Mouse (Mus musculus) right cerebral cortex, adult 18-20 months (tissue): ENCODE measurements around the gene Dhrs7b.
"Not testable (repeated sequence)": the region's sequence is repeated elsewhere in the genome, so short reads cannot be mapped to it uniquely, and the experiment has no call there.

Experiments
- DNase-seq: peaks from one replicate; pipeline ENCODE4 v3.0.0; 2022; ENCODE audit warnings: mixed read lengths

Dhrs7b gene

DNA sequence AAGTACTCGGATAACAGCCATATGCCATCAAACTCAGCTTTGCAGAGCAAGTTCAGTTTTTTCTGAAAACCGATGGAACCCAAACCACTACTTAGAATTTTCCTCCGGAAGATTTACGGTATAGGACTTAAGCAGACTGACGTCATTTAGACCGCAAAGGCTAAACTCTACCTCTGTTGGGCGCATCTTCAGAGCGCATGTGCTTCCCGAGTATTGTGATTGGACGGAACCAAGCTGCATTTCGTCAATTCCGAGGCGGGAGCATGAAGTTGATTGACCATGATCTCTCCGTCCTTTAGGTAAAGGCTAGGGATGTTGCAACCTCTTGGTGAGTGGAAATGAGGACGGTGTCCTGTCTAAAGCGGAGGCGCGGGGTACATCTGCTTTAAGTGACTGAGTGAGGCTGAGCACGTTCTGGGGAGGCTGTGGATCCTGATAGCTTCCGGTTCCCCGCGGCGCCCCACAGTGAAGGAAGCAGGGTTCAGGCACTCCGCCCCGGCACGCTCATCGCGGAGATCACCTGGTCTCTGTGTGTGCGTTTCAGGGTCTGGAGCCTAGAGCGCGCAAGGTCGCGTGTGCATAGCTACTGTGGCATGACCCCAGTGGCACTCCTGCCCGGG is at the start of gene Dhrs7b:
TSS of gene Dhrs7b (plus strand) at position 199 of the 620 bp plus-strand sequence.
- DNase-seq, result peak; percentile 95

DNA sequence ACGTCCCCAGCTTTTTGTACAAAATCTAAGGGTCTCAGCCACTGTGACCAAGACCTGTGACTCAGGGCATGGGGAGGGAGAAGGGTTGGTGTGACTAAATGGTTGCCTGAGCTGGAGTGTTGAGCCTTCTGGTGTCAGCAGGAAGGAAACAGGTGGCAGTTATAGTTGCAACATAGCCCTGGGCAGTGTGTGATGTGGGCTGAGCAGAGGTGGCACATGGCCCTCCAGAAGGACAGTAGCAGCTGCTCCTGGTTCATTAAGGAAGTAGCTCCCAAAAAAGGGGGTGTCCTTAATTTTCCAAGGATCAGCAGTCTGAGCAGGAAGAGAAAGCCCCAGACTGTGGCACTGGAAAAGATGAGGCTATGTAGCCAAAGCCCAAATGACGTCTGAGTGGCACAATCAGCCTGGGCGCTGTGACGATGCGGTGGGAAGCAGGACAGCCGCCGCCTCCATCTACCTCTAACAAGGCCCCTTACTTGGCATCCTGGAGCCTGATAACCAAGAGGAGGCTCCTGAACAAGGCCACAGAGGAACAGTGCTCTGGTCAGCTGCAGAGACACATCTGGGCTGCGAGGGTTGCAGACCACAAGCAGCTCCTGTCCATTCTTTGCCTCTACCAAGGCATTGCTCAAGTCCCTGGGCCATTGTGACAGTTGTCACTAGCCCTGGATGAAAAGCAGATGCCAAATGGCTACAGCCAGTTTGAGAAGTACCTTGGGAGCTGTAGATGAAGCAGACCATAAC is 46.1 kb upstream of the Dhrs7b start:
- no peak for DNase-seq

DNA sequence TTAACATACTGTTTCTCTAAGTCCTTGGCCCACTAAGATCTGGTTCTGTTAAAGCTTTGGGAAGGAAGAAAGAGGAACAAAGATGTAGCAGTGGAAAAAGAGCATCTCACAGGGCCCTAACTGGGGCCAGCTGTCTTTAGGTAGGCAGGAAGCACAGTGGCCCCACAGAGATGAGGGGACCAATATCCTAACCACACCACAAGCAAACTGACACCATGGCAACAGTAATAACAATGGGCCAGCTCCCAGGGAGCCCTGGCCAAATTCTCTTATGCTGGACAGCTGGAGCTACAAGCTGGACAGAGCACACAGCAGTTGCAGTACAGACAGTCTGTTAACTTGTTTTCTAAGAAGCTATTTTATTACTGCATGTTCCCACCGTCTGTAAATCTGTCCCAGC is 42.8 kb upstream of the Dhrs7b start:
- no peak for DNase-seq

DNA sequence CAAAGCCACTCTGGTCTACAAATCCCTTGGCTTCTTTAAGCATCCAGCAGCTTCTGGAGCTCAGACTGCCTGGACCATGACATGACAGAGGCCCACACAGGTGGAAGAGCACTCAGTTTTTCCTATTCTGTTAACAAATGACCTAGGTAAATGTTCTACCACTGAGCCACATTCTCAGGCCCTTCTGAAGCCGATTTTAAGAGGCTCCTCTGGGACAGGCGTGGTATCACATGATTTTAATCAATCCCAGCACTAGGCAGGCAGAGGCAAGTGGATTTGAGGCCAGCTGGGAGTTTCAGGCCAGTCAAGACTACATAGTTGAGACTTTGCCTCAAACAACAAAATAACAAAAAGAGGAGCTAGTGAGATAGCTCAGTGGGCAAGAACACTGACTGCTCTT is 40.0 kb upstream of the Dhrs7b start:
- DNase-seq, result no peak

DNA sequence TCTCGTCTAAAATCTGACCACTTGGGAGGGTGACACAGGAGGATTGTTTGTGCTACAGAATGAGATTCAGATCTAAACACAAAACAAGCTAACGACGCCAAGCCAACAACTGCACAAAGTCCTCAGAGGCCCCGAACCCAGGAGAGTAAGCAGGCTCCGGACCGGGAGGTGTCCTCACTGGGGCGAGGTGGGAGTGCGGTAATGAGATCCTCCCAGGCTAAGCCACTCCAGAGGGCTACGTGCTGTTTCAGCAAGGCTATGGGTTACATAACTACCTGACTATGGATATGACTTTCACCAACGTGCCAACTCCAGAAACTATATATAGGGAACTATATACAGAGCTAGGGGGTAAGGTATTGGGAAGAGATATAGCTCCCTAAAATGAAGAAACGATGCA is 34.1 kb upstream of the Dhrs7b start:
- DNase-seq, result no peak

DNA sequence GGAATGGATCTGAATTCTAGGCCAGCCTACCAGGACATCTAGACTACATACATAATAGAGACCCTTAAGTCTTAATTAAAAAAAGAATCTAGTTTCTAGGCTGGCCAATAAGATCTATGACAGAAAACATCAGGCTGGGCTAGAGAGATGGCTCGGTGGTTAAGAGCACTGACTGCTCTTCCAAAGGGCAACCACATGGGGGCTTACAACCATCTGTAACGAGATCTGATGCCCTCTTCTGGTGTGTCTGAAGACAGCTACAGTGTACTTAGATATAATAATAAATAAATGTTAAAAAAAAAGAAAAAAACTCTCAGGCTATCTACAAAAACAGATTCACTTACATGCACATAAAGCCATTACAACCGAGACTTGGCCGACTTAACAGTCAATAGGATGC is 30.5 kb upstream of the Dhrs7b start:
- DNase-seq, result no peak

DNA sequence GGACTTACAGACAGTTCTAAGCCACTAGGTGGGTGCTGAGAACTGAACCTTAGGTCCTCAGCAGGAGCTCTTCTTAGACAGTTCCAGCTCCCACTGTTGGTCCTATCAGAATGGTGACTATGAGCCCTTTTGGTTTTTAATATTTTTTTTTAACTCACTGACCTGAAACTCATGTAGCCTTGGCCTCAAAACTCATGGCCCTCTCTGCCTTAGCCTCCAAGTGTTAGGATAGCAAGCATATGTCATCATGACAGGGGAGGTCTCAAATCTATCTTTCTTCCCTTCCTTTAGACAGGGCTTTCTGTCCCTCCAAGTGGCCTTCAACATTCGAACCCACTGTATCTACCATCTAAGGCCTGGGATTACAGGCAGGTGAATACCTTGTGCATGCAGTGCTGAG is 29.5 kb upstream of the Dhrs7b start:
- DNase-seq, result no peak

DNA sequence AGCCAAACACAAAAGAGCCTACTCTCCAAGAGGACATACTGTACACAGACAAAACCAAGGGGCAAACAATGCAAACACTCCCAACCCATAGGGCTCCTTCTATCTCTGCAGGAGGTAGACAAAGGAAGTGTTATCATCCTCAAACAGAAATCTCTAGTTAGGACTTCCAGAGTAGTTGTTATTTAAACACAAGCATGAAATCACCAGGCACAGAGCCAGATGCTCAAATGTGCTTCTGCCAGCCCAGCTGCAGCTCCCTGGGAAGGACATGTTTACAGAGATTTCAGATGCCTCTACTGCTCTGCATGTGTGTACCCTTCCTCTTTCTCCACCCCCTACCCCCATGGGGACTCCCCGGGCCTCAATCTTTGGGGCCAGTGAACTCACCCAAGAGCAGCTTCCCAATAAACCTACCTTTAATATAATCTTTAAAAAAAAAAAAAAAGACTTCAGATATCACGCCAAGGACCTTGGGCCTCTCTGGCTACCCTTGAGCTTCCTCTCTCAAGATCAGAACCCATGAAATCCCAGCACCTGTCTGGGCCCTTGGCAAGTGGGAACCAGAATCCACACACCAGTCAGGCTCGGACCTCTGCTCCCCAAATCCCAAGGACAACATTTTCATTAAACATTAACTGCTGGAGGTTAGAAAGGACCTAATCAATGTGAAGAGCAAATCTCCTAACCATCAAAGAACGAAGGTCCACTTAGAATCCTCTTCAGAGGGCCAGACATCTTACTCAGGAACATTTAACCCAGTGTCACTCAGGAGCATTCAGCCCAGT is 22.0 kb upstream of the Dhrs7b start:
- DNase-seq, result peak; percentile 56

DNA sequence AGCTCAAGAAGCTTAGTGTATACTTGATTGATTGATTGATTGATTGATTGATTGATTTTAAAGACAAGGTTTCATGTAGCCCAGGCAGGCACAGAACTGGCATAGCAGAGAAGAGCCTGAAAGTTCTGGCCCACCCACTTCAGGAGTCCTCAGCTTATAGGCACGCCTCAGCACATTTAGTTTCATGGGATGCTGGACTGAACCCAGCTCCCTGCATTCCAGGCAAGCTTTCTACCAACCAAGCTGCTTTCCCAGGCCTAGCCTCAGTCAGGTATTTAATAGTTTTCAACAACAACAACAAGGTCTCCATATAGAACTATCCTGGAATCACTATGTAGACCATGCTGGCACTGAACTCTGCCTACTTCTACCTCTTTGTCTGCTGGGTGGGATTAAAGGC is 20.9 kb upstream of the Dhrs7b start:
- DNase-seq, result no peak

DNA sequence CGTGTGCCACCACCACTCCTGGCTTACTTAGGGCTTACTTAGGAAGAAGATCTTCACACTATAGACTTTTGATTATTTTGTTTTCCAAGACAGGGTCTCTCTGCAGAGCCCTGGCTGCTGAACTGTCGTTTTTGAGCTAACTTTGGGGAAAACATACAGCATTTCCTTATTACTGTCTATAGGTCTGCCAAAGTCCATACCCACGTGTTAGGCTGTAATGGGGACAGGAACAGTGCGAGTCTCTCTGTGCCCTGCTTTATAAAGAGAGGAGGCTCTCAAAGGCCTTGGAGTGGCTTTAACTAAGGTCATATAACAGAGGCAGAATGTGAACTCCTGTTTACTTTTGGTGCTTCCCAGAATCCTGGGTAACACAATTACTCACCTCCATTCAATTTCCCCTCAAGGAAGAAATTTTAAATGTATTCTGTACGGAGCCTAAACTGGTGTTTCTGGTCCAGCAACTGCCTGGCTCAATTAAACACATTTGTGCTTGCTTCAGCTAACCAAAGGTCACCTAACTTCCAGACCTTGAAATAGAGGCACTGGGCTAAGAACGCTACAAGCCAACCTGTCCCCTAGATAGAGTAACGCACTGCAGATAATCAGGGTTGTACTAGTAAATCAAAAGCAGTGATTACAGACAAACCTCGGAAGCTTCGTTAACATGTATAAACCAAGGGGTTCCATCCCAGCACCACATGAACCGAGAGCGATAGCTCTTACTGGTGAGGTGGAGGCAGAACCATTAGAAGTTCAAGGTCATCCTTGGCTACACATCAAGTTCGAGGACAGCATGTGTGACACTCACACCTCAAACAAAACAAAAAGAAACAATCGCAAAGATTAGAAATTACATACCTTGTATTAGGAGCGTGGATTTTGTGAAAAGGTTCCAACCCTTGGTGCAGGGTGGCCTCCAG is 20.1 kb upstream of the Dhrs7b start:
- no peak for DNase-seq

DNA sequence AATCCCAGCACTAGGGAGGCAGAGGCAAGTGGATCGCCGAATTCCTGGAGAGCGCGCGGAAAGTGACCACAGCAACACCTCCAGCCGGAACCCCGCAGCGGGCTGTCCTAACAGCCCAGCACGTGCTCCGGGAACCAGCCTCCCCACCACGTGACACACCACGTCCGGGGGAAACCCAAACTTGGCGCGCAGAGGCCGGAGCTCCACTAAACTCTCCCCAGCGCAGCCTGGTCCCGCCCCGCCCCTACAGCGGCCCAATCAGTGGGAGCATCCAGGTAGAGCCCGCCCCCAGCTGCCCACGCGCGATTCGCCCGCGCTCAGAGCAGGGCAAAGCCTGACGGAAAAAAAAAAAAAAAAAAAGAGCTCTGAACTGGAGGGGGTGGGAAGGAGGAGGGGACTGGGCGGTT is 19.4 kb upstream of the Dhrs7b start:
- DNase-seq, result peak; percentile 93

DNA sequence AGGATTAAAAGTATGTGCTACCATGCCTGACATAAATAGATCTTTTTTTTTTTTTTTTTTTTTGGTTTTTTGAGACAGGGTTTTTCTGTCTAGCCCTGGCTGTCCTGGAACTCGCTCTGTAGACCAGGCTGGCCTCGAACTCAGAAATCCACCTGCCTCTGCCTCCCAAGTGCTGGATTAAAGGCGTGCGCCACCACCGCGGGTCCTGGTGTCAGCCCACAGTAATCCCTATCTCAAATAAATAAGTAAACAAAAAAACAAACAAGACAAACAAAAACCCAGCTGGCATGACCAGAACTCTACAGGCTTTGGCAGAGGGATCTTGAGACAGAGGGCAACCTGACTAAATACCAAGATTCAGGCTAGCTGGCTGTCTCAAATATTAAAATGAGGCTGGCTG is 18.8 kb upstream of the Dhrs7b start, which contains the start of gene Shmt1:
TSS of gene Shmt1 (minus strand) at position 101 of the 400 bp plus-strand sequence.
- DNase-seq, result not testable (repeated sequence)

DNA sequence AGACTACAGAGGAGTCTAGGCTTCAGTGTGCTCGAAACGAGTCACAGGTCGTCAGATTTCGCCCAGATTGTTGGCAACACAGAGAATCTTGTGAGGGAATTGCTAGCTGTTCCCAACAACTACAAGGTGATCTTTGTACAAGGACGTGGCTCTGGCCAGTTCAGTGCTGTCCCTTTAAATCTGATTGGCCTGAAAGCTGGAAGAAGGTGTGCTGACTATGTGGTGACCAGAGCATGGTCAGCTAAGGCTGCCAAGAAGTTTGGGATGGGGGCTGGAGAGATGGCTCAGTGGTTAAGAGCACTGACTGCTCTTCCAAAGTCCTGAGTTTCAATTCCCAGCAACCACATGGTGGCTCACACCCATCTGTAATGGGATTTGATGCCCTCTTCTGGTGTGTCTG is 14.0 kb upstream of the Dhrs7b start:
- DNase-seq, result no peak

DNA sequence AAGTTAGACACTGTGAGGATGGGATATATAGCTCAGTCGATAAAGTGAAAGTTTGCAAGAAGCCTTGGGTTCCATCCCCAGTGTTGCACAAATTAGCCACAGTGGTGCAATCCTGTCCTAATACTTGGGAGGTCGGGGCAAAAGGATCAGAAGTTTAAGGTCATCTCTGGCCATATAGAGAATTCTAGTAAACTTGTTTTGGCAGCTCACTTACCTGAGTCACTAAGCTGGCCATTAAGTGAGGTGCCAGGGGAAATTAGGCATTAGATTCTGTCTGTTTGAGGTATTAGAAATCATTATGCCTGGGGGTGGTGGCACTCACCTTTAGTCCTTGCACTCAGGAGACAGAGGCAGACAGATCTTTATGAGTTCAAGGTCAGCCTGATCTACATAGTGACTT is 6.7 kb upstream of the Dhrs7b start:
- DNase-seq, result no peak

DNA sequence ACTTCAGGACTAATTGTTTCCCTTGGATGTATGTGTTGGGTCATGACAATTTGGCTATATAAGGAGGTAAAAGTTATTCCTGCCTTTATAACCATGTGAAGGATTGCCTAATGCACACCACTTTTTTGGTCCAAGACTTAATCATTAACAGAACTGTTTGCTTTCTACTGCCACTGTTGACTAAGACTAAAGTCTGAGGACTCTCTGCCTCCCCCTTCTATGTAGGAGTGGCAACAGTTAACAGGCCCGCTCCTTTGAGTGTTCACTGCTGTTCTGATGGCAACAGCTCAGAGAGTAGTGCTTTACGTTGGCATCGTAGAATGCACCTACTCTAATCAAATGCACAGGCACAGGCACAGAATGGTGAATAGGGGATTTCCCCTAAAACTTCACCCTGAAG is 5.2 kb upstream of the Dhrs7b start:
- no peak for DNase-seq

DNA sequence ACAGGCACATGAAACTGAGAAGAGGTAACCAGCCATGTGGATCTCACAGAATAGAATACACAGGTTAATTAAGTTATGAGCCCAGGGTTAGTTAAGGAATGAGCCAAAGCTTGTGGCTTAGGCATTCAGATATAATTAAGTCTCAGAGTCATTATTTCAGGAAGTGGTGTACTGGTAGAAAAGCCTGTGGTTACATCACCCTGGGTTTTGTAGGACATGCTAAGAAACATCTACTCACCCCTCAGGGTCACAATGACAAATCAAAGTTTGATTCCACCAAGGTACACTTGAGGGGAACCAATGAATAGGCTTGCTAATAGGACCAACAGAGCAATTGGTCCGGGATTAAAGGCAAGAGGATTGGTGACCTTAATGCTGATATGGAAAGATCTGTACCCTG is 3.7 kb upstream of the Dhrs7b start:
- DNase-seq, result no peak

DNA sequence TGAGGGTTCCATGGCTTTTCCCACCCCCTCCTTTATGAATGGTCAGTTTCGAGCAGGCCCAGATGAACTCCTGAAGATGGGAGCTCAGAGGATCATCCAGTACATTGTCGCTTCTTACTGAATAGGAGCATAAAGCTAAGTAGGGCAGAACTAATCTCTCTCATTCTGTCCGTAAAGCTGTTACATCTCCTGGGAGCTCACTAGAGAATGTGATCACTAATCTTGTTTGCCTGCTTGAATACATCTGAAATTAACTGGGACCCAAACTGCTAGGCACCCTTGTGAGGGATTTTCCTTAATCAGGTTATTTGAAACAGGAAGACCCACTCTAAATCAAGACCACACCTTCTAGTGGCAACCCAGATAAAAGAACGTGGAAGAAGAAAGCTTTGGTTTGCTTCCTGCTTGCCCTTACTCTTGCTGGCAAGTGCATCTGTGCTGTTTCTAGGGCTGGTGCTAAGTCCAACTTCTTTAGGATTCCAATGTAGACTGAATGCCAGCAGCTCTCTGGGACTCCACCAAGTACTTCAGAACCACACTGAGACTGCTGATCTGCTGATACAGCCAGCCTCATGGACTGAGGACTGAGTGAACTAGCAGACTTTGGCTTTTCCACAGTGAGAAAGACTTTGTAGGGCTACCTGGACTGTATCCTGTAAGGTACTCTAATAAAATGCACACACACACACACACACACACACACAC is 3.0 kb upstream of the Dhrs7b start:
- no peak for DNase-seq

DNA sequence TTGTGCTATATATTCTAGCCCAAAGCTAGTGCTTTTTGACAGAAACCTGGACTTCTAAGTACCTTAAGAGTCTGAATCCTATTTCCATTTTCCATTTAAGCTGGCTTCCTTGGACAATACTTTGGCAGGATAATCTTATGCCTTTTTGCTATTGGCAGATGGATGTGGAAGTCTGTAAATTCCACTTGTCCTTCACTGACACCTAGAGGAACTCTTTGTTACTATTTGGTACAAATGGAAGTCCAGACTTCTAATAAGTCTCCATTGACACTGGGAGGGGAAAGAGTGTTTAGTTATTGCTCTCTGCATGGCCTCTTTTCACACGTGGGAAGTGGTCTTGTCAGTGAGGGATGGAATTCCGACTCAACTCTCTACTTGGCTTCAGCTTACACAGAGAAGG is 1.5 kb upstream of the Dhrs7b start:
- DNase-seq, result no peak

DNA sequence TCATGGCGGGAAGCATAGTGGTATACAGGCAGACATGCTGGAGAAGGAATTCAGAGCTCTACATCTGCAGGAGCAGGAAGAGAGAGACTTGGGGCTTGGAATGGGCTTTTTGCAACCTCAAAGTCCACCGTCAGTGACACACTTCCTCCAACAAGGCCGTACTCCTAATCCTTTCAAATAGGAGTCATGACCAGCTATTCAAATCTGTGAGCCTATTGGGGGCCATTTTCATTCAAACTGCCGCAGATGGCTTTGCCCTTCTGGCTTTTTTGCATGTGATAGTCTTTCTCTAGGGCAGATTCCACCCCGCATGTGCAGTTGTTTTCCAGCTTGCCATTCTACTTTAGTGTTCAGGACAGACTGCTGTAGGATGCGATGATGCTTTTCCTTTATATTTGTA is 6.5 kb downstream of the Dhrs7b start:
- no peak for DNase-seq

DNA sequence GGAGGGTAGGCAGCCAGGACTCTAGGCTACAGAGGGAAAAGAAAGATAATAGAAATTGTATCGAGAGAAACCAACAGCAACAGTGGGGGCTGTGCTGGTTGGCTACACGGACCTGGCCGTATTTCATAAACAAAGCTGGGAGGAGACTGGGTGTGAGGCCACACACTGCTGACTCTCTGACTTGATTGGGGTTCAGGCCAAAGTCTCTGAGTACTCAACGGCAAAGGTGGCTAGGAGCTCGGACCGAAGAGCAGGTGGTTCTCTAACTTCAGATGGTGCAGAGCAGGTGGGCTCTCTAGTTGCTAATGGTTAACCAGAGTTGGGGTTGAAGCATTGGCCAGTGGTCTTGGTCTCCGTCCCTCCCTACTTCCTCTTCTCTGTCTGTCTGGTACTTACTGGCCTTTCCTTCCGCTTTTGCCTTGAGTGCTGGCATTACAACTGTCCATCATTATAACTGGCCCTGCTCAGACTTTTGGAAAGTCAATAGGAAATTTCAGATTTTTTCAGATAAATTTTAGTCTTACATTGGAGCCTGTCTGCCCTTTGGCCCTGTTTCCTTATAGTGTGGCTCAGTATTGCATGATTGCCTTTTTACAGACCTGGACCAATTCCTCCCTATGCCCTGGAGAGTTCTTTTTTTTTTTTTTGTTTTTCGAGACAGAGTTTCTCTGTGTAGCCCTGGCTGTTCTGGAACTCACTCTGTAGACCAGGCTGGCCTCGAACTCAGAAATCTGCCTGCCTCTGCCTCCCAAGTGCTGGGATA is 7.4 kb downstream of the Dhrs7b start:
- DNase-seq, result no peak

DNA sequence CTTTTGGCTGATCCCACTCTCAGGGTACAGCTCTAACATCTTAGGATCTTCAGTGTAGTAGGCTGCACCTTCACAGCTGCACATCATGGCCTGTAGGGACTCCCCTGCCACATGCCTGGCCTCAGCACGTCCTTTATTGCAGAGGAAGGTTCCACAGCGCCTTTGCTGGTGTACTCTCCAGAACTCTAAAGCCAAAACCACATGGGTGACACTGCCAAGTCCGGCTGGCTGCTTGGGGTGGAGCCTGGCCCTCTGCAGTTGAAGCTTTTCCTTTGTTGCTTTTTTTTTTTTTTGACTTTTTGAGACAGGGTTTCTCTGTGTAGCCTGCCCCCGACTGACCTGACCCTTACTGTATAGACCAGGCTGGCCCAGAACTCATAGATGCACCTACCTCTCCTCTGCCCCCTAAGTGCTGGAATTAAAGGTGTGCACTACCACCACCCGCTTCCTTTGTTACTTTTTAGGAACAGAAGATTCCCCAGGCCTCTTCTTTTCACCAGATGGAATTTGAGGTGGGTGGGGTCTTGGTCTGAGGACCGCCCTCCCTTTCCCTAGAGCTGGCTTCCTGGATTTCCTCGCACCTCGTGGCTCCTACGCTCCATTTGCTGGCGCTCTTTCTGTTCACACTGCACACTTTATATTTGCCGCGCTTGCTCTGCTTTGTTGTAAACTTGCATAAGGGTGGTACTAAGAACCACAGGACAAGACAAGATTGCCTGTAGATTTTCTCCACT is 11.2 kb downstream of the Dhrs7b start:
- no peak for DNase-seq
